Mouse (Mus musculus) CD8-positive naive resting alpha-beta T cell, adult 57 days (primary cell): ENCODE data around the gene Irf3. TPM values are rescaled to one million over a fixed set of nuclear protein-coding genes. Genes with fewer than 3 reads are reported as not detected.

Experiments
- total RNA-seq: library from RNA; stranded (reverse); gene quantifications from one replicate; pipeline ENCODE4 v1.2.4, GENCODE M21; 2023

Gene Irf3
- 127 TPM for total RNA-seq

GRCm38 (mm10) chr7:44997231-44997939, at the start of gene Irf3:
Gene Irf3 (plus strand): TSS chr7:44997648.

GRCm38 (mm10) chr7:44974383-44975116, 22.9 kb upstream of the Irf3 start, which contains the start of gene Cpt1c:
Gene Cpt1c (minus strand): TSS chr7:44974851.

GRCm38 (mm10) chr7:44986192-44986878, 11.1 kb upstream of the Irf3 start, which contains the start of gene Prmt1:
Gene Prmt1 (minus strand): TSS chr7:44986568.

GRCm38 (mm10) chr7:44998501-44998955, 1.1 kb downstream of the Irf3 start, which contains the start of gene Bcl2l12:
Gene Bcl2l12 (minus strand): TSS chr7:44998712.

GRCm38 (mm10) chr7:45015957-45016612, 18.6 kb downstream of the Irf3 start, which contains the start of gene Scaf1:
Gene Scaf1 (minus strand): TSS chr7:45016363.

GRCm38 (mm10) chr7:45017242-45018061, 20.0 kb downstream of the Irf3 start, which contains the start of gene Rras:
Gene Rras (plus strand): TSS chr7:45017961.

Other genes starting within 250 kb of the Irf3 start
- gene Vrk3, start 249.2 kb upstream of the Irf3 start, total RNA-seq: 74.9 TPM
- gene Zfp473, start 246.6 kb upstream of the Irf3 start, total RNA-seq: 1.3 TPM
- gene Nup62, start 181.6 kb upstream of the Irf3 start, total RNA-seq: 45.1 TPM
- 14.0 TPM for gene Il4i1, start 181.3 kb upstream of the Irf3 start, total RNA-seq
- 4.8 TPM for gene Atf5, start 181.0 kb upstream of the Irf3 start, total RNA-seq
- gene Akt1s1, start 148.7 kb upstream of the Irf3 start, total RNA-seq: 47.0 TPM
- 80.3 TPM for gene Tbc1d17, start 148.6 kb upstream of the Irf3 start, total RNA-seq
- 46.8 TPM for gene Pnkp, start 140.5 kb upstream of the Irf3 start, total RNA-seq
- gene Ptov1, start 127.9 kb upstream of the Irf3 start, total RNA-seq: 26.6 TPM
- gene Med25, start 104.9 kb upstream of the Irf3 start, total RNA-seq: 62.0 TPM
- gene Fuz, start 101.6 kb upstream of the Irf3 start, total RNA-seq: 23.6 TPM
- 88.4 TPM for gene Ap2a1, start 68.2 kb upstream of the Irf3 start, total RNA-seq
- gene Tsks, start 54.4 kb upstream of the Irf3 start, total RNA-seq: not detected
- not detected for gene Cpt1c, start 22.8 kb upstream of the Irf3 start, total RNA-seq
- gene Prmt1, start 11.1 kb upstream of the Irf3 start, total RNA-seq: 147 TPM
- gene Bcl2l12, start 1.1 kb downstream of the Irf3 start, total RNA-seq: 20.4 TPM
- gene Scaf1, start 18.7 kb downstream of the Irf3 start, total RNA-seq: 77.3 TPM
- gene Rras, start 20.3 kb downstream of the Irf3 start, total RNA-seq: 11.4 TPM
- 65.4 TPM for gene Prr12, start 55.2 kb downstream of the Irf3 start, total RNA-seq
- gene Nosip, start 64.8 kb downstream of the Irf3 start, total RNA-seq: 59.3 TPM
- gene Prrg2, start 65.0 kb downstream of the Irf3 start, total RNA-seq: 1.7 TPM
- 28.4 TPM for gene Rcn3, start 94.6 kb downstream of the Irf3 start, total RNA-seq
- gene Fcgrt, start 106.2 kb downstream of the Irf3 start, total RNA-seq: 49.4 TPM
- gene Rps11, start 126.8 kb downstream of the Irf3 start, total RNA-seq: 3,136 TPM
- 5,943 TPM for gene Rpl13a, start 131.1 kb downstream of the Irf3 start, total RNA-seq
- 1.6 TPM for gene Gm45713, start 138.6 kb downstream of the Irf3 start, total RNA-seq
- gene Flt3l, start 138.8 kb downstream of the Irf3 start, total RNA-seq: 167 TPM
- 32.4 TPM for gene Pih1d1, start 156.7 kb downstream of the Irf3 start, total RNA-seq
- 60.3 TPM for gene Aldh16a1, start 156.9 kb downstream of the Irf3 start, total RNA-seq
- gene Slc17a7, start 166.3 kb downstream of the Irf3 start, total RNA-seq: not detected
- gene Gfy, start 181.9 kb downstream of the Irf3 start, total RNA-seq: not detected
- gene Pth2, start 183.3 kb downstream of the Irf3 start, total RNA-seq: not detected
- 0.83 TPM for gene Ccdc155, start 207.2 kb downstream of the Irf3 start, total RNA-seq
- gene Dkkl1, start 214.5 kb downstream of the Irf3 start, total RNA-seq: not detected
- gene Tead2, start 218.1 kb downstream of the Irf3 start, total RNA-seq: not detected
- gene Cd37, start 241.5 kb downstream of the Irf3 start, total RNA-seq: 321 TPM
- not detected for gene Slc6a16, start 243.4 kb downstream of the Irf3 start, total RNA-seq